Mouse (Mus musculus) megakaryocyte, adult 5-6 weeks (primary cell): Measurements from ENCODE around the gene Myb. TPM values are rescaled to one million over a fixed set of nuclear protein-coding genes. Genes with fewer than 3 reads are reported as not detected.
"Not testable (repeated sequence)": the region's sequence is repeated elsewhere in the genome, so short reads cannot be mapped to it uniquely, and the experiment has no call there.

Experiments used
- ATAC-seq: 2 replicates; pipeline ENCODE4 v1.8.0; 2016; ENCODE audit warnings: mild to moderate bottlenecking, inconsistent platforms; ENCODE audit not compliant: poor library complexity, severe bottlenecking
- total RNA-seq, 2 experiments: library from RNA; stranded (forward) in 1 of 2; stranded (reverse) in 1 of 2; fragments of 153-499, 151-499 nt in 1 of 2; fragments of 221-1000, 200-1000 nt in 1 of 2; gene quantifications; 2 replicates each; pipeline versions ENCODE4 v1.2.3 to v1.2.4; 2015 to 2017

Gene Myb
- total RNA-seq, 2 experiments from 2014 or later, result 38.3 to 42.5 TPM

- ATAC-seq, result peak; percentile 43; the same call in 1 of the 2 replicates
Observed at GRCm38 (mm10) chr10:21172650-21173200, 11.9 kb upstream of the Myb start.

GRCm38 (mm10) chr10:21168466-21168865 lies 7.7 kb upstream of the Myb start:
- no peak for ATAC-seq

GRCm38 (mm10) chr10:21167842-21168241 lies 7.1 kb upstream of the Myb start:
- ATAC-seq, result no peak

GRCm38 (mm10) chr10:21167165-21167564 lies 6.4 kb upstream of the Myb start:
- ATAC-seq, result no peak

- no peak for ATAC-seq
Observed at GRCm38 (mm10) chr10:21165411-21165810, 4.6 kb upstream of the Myb start.

DNA sequence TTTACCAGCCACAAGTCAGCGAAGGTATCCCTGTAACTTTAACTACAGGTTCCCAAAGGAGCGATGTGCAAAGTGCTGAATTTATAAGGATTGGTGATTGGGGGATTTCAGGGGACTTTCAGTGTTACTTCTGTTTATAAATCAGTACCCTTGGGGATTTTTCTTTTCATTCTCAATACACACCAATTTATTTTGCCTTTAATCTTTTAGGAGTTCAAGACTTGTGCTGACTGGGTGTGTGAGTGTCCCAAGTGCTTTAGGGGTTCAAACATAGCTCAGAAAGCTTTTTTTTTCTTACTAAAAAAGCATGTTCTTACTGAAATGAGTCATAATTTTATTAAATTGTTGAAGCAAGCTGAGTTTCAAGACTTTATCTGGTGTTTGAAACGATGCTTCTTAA lies 1.3 kb upstream of the Myb start:
- ATAC-seq, result no peak

GRCm38 (mm10) chr10:21161359-21162094 lies 743 bp upstream of the Myb start:
- ATAC-seq, result peak; percentile 18

GRCm38 (mm10) chr10:21159697-21160394 lies 938 bp downstream of the Myb start:
- peak; percentile 34 for ATAC-seq

GRCm38 (mm10) chr10:21158918-21159443 lies 1.8 kb downstream of the Myb start:
- peak; percentile 61 for ATAC-seq

DNA sequence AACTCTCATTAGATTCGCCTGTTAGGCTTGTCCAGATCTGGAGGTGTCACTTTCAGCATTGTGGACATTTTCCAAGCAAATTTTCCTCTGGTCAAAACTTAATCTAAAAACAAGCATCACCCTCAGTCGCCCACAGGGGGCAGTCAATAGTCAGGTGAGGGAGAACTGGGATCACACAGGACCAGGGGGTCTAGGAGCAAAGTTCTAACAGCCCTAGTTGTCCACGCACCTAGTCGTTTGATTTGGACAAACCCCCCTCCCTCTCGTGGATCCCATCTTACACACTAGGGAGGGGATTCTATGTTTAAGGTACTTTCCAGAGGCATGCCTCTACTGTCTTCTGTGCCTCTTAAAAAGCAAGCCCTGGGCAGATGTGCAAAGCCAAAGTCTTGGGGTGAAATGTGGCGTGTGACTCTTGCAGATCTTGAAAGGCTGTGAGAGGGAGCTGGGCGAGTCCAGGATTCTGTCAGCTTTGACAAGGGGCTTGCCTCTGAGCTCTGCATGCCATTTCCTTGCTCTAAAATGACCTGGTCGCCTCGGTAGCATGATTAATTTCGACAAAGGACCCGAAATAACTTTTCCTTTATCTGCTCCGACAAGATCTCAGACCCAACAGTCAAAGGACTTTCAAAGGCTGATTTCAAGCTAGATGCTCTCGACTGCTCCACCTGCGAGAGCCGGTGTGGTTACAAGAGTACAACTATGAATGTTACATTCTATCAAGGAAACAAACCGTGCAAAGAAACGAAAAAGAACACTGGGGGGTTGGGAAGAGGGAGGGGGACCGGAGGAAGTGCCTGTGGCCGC lies 2.5 kb downstream of the Myb start:
- no peak for ATAC-seq

GRCm38 (mm10) chr10:21156953-21157499 lies 3.8 kb downstream of the Myb start:
- ATAC-seq, result no peak

DNA sequence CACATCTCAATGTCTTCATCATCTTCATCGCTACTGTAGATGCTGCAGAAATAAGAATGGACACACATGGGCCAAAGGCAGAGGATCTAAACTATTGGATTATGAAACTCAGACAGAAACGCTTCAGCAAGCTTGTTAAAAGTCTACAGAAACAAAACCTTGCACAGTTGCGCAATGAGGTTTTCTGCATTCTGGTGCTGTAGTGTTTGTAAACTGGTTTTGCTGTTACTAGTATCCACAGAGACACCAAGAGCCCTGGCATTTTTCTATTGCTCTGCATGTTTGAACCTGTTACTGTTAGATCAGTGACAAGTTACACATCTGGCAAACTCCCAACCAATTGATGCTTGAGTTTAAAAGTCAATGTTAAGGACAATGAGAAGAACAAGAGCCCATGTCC lies 4.4 kb downstream of the Myb start:
- ATAC-seq, result no peak

DNA sequence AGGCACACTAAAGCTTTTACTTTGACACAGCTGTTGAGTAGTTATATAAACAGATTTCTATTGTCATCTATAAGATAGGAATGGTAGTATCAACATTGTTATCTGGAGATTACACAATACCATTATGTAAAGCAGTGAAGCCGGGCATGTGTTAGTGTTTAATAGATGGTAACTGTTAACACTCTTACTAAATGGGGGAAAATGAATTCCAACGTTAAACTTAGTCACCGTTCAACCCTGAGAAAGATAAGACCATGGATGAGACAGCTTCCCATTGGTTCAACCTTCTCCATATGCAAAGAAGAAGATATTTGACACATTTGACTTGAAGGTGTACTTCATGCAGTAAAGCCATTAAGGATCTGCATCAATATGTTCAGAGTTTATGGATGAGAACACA lies 5.9 kb downstream of the Myb start:
- ATAC-seq, result no peak

DNA sequence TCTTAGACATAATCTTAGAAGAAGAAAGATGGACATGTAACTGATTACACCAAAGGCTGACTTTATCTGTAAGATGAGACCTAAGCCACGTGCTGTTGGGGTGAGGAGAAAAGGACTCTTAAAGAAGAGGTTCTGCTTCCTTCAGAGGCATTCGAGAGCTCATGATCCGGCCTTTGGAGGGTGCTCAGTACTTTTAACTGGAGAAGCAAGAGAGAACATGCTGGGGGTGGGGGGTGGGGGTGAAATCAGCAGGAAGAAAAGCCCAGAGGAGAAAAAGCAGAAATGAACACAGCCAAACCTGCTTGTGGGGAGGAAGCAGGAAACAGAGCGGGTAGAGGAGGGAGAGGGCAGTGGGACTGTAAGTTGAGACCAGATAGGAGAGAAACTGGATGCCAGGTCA lies 7.4 kb downstream of the Myb start:
- ATAC-seq, result peak; percentile 60

- no peak; the same call in 1 of the 2 replicates for ATAC-seq
Observed at GRCm38 (mm10) chr10:21152812-21153211, 8.0 kb downstream of the Myb start.

DNA sequence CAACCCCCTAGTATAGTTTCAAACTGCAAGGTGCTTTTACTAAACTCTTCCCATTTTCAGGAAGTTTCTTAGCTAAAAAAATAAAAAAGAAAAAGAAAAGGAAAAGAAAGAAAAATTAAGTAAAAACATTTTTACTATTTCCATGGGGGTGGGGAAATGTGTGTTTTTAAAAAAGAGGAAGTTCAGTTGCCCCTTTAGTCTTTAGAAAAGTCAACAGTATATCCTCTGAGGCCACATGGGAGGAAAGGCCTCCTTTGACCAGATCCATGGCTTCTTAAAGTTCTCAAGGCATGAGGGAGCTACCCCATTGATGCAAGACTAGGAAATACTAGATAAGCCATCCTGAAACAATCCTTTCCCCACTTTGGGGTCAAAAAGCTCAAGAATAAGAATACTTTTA lies 9.5 kb downstream of the Myb start:
- no peak for ATAC-seq

DNA sequence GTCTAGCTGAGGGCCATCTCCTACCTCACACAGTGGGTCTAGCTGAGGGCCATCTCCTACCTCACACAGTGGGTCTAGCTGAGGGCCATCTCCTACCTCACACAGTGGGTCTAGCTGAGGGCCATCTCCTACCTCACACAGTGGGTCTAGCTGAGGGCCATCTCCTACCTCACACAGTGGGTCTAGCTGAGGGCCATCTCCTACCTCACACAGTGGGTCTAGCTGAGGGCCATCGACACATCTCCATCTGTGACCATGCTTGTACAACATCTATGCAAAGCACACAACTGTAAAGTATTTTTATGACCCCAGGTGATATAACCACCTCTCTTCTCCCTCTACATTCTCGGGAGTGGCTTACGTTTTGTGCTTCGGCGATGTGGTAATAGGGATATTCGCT lies 10.8 kb downstream of the Myb start:
- ATAC-seq, result not testable (repeated sequence)

GRCm38 (mm10) chr10:21146719-21147118 lies 14.1 kb downstream of the Myb start:
- ATAC-seq, result peak; percentile 10; the same call in 1 of the 2 replicates

DNA sequence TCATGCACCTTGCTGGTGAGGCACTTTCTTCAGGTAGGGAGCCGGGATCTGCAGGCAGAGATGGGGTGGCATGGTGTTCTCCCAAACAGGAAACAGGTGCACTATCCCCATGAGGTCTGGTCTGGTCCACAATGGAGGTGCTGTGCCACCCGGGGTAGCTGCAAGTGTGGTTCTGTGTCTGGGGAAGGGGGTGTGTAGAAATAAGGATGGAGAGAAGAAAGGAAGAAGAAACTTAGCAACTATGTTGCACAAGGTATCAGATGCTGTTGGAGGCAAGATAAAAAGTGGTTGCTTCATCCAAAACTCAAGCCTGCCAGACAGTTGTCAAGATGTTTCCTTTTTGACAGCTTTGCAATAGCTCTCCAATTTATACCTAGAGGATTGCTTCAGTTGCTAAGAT lies 14.5 kb downstream of the Myb start:
- ATAC-seq, result peak; percentile 49

DNA sequence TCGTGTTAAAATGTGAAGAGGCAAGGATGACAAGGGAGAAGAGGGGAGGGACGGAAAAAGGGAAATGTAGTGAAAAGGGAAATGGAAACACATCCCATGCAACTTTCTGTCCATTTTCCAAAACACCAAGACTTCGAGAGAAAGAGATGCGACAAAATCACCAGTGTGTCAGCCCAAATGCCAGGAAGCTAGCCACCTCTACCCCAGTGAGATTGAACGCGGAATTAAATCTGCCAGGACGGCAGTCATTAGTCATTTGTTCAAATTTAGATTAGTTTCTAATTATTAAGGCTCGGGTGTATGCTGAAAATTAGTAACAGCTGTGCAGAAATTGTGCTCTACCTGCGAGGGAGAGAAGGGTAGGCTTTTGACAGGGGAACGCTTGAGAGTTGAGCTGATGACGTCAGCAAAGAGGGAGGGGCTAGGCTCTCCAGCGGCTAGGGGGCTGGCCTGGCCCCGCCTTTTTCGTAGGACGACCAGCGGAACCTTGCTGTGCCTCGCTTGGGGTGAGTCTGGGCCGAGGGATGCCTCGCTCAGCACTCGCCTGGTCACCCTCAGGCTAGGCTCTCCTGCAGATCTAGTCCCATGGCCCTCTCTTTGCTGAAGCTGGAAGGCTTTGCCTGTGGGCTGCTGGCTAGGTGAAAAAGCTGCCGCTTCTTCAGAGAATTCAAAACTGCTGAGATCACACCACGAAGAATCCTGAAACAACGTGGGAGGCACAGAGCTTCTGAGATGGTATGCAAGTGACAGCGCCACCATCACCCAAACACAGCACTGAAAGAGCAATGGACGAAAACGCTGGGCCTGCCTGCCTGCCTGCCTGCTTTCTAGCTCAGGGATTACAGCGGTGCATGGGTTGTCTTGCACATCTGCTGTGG lies 15.9 kb downstream of the Myb start:
- peak; percentile 90 for ATAC-seq
